Mouse (Mus musculus) frontal cortex, adult 2 months (tissue): ENCODE results near the gene Kri1. TPM values are rescaled to one million over a fixed set of nuclear protein-coding genes. Genes with fewer than 3 reads are reported as not detected.
"Not testable (repeated sequence)": the region's sequence is repeated elsewhere in the genome, so short reads cannot be mapped to it uniquely, and the experiment has no call there.

Source experiments
- DNase-seq, 2 experiments: peaks; one replicate each; pipeline ENCODE4 v3.0.0; 2022; ENCODE audit warnings: low spot score in 1 of 2; ENCODE audit errors: extremely low spot score in 1 of 2
- polyA plus RNA-seq: library from polyadenylated mRNA; depleted of rRNA; stranded (reverse); fragments of >200 nt; gene quantifications from 2 replicates; pipeline ENCODE4 v1.2.3, GENCODE M21; 2012

Kri1 gene
- polyA plus RNA-seq, 1 experiment = 44.6 TPM

DNA sequence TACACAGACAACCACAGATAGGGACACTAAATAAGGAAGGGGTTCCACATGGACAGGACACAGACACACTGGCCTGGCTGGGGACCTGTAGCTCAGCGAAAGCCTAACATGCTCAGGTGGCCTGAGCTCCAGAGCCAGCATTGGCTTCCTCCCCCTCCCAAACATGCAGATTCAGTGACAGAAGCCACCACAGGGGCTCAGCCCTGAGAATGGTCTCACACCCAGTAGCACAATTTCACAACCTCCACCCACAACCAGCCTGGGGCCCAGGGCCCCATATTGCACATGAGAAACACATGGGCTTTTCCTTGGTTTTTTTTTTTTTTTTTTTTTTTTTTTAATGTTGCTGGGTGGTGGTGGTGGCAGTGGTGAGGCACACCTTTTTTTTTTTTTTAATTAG, 41.4 kb downstream of the Kri1 start:
- DNase-seq = no peak

GRCm38 (mm10) chr9:21245113-21245487, 42.7 kb downstream of the Kri1 start:
- no peak for DNase-seq

GRCm38 (mm10) chr9:21244428-21245112, 43.2 kb downstream of the Kri1 start:
- peak in 1 of 2 experiments; percentile 42 for DNase-seq

- no peak for DNase-seq
Measured at GRCm38 (mm10) chr9:21243826-21244427, 43.8 kb downstream of the Kri1 start.

DNA sequence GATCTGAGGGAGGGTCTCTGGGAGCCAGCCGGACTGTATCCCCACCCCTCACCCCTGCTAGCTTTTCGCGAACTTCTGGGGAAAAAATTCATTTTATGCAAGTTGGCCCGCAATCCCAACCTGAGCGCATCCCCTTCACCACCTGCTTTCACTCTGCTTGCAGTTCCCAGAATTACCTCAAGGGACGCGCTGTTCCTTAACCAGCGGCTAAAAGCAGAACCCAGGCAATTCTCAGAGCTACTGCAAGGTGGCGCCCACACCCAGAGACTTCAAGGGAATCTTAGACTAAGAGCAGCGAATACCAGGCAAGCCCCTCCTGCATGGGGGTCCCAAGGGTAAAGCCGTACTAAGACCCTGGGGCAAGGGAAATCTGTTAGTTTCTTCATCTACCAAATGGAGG, 46.4 kb downstream of the Kri1 start:
- DNase-seq = peak in 1 of 2 experiments; percentile 93

DNA sequence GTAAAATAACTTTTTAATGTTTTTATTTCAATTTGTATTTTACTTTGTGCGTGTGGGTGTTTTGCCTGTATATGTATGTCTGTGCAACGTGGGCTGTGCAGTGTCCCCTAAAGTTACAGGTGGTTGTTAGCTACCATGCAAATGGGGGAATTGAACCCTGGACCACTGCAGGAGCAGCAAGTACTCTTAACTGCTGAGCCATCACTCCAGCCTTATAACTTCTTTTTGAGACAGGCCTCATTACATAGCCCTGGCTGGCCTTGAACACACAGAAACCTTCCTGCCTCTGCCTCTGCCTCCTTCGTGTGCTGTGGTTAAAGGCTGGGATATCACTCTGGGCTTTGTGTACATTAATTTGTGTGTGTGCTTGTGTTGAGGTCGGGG, 48.3 kb downstream of the Kri1 start:
- DNase-seq = no peak

DNA sequence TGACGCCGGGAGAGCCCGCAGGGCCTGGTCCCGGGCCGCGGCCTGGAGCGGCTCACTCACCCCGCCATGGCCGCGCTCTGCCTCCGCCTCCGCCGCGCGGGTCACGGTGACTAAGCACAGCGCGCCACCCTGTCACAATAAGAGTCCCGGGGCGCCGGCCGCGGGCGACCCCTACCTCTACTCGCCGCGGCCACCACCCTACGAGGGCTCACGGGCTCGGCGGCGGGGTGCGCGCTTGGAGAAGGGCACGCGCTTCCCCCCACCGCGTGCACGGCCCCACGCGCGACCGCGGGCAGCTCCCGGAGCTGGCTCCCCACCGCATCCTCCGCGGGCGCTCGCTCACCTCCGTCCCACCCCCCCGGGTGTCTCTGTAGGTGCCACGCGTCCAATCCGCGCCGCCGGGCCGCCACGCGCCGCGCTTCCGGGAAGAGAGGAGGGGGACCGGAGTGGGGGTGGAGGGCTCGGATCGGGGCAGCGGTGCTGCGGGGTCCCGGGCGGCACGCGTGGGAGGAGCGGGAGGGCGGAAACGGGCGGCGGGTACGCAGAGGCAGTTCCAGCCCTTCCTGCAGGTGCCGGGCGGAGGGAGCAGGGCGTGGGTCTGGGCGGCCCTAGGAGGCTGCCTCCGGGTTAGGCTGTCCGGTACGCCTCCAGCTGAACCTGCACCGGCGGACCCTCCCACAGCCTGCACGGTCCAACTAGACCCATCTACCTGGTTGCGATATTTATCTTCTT, 48.9 kb downstream of the Kri1 start, which contains the start of gene Keap1:
Keap1 (minus strand) TSS at position 629 of the 732 bp plus-strand sequence.
- peak in 1 of 2 experiments; percentile 68 for DNase-seq

DNA sequence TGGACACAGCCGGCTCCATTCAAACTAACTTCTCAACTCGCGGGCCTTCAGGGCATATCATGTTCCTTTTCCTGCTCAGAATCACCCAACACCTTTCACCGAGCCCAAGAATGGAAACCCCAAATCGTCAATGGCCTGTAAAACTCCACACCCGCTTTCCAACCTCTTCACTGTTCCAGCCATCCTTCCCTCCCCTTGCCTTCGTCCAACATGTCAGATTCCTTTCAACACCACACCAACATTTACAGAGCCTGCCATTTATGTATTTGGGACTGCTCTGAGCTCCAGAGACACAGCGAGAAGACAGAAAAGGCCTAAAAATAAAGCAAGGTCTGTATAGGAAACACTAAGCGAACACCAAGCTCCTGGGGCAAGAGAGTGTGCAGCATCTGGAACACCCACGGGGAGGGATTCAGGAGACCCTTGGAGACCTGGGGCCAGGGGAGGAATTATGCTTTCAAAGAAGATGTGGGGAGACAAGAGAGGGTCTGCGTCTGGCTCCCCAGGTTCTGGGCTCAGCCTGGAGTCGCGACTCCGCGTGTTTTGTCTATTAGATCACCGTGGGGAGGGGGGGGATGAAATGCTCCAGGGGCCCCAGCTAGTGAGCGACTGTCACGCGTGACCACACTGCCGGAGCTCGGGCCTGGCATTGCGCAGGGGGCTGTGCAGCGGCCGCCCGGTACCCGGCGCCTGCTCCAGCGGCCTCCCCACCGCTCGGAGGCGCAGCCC, 49.6 kb downstream of the Kri1 start:
- DNase-seq = peak in 1 of 2 experiments; percentile 27

DNA sequence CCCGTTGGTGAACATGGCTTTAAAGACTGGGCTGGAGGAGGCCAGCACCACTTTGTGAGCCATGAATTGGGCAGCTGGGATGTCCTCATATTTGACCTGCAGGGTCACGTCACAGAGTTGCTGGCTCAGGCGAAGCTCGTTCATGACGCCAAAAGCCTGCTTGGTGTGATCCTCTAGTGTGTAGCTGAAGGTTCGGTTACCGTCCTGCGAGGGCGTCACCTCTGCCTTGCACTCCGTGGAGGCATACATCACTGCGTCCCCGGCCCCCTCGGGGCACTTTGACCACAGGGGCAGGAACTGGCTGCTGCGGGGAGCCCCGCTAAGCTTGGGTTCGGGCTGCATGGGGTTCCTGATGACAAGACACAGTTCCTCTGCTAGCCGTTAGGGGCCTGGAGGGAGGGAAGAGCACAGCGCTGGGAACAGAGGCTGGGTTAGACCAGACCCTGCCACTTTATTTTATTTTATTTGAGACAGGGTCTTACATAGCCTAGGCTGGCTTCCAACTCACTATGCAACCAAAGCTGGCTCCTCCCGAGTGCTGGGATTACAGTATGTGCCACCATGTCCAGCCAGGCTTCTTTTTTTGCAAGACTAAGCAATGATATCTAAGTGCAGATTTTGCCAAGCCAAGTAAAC, 50.3 kb downstream of the Kri1 start:
- peak in 1 of 2 experiments; percentile 32 for DNase-seq

- DNase-seq = no peak
Measured at GRCm38 (mm10) chr9:21236991-21237367, 50.8 kb downstream of the Kri1 start.

DNA sequence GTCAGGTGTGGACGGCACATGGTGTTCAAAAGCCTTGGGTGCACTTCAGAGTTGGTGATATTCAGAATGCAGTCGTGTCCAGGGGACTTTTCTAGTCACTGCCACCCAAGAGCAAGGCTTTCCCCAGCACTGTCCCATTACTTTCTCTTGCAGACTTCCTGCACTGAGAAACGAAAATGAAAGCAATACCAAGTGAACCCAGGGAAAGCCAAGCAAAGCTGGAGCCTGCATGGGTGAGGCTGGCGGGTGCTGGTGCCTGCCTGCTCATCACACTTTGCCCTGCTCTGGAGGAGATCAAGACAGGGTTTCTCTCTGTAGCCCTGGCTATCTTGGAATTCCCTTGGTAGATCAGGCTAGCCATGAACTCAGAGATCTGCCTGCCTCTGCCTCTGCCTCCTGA, 52.4 kb downstream of the Kri1 start:
- DNase-seq = no peak

GRCm38 (mm10) chr9:21233805-21234204, 54.0 kb downstream of the Kri1 start:
- DNase-seq = no peak

DNA sequence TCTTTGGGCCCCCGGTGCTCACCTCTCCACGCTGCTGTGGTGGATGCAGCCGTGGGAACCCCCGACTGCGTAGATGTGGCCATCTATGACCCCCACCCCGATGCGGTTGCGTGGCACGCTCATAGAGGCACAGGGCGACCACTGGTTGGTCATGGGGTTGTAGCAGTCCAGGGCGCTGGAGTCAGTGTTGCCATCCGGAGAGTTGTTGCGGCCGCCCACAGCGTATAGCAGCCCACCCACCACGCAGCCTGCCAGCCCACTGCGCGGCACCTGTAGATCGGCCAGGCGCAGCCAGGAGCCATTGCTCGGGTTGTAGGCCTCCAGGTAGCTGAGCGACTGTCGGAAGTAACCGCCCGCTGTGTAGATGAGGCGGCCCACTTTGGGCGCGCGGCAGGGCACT, 54.4 kb downstream of the Kri1 start:
- no peak for DNase-seq

DNA sequence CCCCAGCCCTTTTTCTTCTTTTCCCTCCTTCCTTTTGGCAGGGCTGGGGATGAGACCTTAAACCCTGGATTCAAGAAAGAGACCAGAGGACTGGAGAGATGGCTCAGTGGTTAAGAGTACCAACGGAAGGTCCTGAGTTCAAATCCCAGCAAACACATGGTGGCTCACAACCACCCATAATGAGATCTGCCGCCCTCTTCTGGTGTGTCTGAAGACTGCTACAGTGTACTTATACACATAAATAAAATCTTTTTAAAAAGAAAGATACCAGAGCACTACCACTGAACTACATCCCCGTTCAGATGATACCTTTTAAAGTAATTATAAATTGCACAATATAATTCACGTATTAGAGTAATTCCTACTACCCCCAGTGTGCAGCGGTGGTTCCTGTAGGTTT, 54.9 kb downstream of the Kri1 start:
- DNase-seq = no peak

DNA sequence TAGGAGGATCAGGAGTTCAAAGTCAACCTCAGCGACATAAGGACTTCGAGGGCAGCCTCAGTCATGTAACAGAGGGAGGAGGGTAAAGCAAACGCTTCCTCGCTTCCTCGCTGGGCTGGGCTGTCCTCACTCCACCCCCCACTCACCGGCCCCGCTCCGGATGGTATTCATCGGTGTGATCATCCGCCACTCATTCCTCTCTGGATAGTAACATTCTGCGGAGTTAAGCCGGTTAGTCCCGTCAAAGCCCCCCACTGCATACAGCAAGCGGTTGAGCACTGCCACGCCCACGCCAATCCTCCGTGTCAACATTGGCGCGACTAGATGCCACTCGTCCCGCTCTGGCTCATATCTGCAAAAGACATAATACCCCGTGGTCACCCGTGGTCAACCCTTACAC, 56.2 kb downstream of the Kri1 start:
- no peak for DNase-seq

DNA sequence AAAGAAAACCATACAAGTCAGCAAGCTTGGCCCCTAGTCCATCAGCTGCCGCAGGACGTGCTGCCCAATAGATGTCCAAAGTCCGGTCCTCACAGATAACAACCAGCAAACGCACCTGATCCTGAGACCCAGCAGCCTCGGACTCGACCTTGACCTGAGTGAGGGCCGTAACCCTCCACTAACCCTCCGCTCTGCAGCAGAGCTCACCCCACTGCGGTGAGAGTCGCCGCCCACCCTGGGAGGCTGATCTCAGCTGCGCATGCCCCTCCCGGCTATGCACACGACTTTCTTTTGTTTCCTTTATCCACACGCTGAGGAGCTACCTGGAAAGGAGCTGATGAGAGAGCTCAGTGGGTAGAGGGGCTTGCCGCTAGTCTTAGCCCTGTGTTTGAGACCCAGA, 60.4 kb downstream of the Kri1 start:
- DNase-seq = no peak

- DNase-seq = no peak
Measured at GRCm38 (mm10) chr9:21225415-21225758, 62.4 kb downstream of the Kri1 start.

DNA sequence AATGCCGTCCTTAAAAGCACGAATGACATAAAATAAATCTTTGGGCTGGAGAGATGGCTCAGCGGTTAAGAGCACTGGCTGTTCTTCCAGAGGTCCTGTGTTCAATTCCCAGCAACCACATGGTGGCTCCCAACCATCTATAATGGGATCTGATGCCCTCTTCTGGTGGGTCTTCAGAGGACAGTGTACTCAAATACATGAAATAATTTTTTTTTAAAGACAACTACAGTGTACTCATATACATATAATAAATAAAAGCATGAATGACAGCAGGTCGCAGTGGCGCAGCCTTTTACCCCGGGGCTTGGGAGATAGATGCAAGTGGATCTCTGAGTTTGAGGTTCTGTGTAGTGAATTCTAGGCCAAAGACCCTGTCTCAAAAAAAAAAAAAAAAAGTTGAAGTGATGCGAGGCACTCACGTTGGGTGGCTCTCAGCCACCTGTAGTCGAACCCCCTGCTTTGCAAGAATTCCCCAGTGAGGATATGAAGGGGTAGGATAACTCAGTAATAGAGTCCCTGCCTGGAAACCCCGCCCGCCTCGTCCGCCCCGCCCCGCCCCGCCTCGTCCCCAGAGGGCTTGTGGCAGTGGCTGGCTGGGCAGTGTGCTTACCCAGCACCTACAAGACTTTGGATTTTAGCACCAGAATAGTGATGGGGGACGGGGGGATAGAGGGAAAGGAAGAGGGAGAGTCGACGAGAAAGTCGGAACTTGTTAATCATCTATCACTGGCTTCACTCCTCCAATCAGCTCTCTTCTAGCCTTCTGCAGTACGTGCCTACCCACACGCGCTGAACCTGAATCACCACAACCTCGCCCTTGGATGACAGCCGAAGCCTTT, 63.0 kb downstream of the Kri1 start:
- peak in 1 of 2 experiments; percentile 47 for DNase-seq

- no peak for DNase-seq
Measured at GRCm38 (mm10) chr9:21223906-21224305, 63.9 kb downstream of the Kri1 start.

DNA sequence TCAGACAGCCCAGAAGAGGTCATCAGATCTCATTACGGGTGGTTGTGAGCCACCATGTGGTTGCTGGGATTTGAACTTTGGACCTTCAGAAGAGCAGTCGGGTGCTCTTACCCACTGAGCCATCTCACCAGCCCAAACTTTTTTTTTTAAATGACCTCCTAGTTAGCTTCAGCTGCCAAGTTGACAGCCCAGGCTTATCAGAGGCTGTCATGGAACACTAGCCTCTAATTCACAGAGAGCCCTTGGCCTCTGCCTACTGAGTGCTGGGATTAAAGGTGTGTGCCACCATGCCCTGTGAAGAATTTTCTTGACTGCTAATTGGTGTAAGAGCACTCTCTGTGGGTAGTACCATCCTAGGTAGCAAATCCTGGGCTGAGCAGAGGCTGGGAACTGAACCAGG, 64.3 kb downstream of the Kri1 start:
- DNase-seq = not testable (repeated sequence)
